Mouse (Mus musculus): ENCODE results near the gene Prpf39. TPM values are rescaled to one million over a fixed set of nuclear protein-coding genes. Genes with fewer than 3 reads are reported as not detected.

The Prpf39 gene
- total and polyA plus RNA-seq, 3 experiments = 13.5 to 19.5 TPM; not detected in 1

GRCm38 (mm10) chr12:65036892-65037545 lies 886 bp downstream of the Prpf39 start:
- no peaks in the 10 kb centered on the region for H3K9me3 ChIP-seq (replicated peaks; ENCODE audit: insufficient read depth, low read length)
- peak; percentile 62 for DNase-seq (ENCODE audit: low read depth, low spot score)
- peak overlapping the region; percentile 54 for H3K27ac ChIP-seq (ENCODE audit: control insufficient read depth, low read depth, low read length)

DNA sequence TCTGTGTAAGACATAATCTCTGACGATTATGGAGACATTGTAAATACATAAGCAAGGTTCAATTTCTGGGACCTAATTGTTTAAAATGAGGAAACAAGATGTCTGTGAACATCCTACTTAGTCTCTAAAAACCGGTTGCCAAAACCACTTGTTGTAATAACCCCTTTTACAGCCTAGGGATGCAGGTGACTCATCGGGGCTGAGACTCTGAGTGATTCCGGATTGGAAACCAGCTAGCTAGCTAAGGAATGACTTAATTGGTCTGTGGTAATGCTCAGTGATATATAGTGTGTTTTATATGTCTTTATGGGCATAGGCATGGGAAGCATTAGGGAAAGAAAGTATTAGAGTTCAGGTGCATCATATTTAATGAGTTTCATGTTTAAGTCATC lies 1.4 kb downstream of the Prpf39 start:
- DNase-seq (ENCODE audit: low read depth, low spot score) = peak; percentile 77
- TF ChIP-seq EP300 (IDR thresholded peaks at IDR 0.05; ENCODE audit: low read depth in 1 of 2, low read length in 2 of 2) = 0 out of 4 replicates have a peak, but pooled peaks of 1 of the 2 experiments have one; percentile 21
- peak; percentile 45; the same call in 1 of the 2 replicates for TF ChIP-seq JUND (IDR thresholded peaks at IDR 0.05; ENCODE audit: low read depth, low read length)
- TF ChIP-seq ZNF384 (IDR thresholded peaks at IDR 0.05; ENCODE audit: low read depth, low read length) = no peak
- peak; percentile 15; the same call in 1 of the 2 replicates for TF ChIP-seq NRF1 (IDR thresholded peaks at IDR 0.05; ENCODE audit: insufficient read depth, low read depth, low read length, poor library complexity, severe bottlenecking)
- 0 out of 2 replicates have a peak, but pooled peaks have one; percentile 14 for TF ChIP-seq TBP (IDR thresholded peaks at IDR 0.05; ENCODE audit: low read depth, low read length)
- H3K79me2 ChIP-seq (ENCODE audit: control insufficient read depth, insufficient read depth, low read length, poor library complexity) = peaks cover 43% of the 10 kb centered on the region
- no peaks in the 10 kb centered on the region for H3K9me3 ChIP-seq (replicated peaks; ENCODE audit: insufficient read depth, low read length)
- peaks cover 18 to 29% of the 10 kb centered on the region in 2 experiments for H3K36me3 ChIP-seq (ENCODE audit: control insufficient read depth in 1 of 2, insufficient read depth in 2 of 2, low read length in 2 of 2)
- H3K9ac ChIP-seq (ENCODE audit: control insufficient read depth, low read depth, low read length, poor library complexity, severe bottlenecking) = peak overlapping the region; percentile 99
- H3K4me3 ChIP-seq (ENCODE audit: control insufficient read depth in 1 of 2, insufficient read depth in 1 of 2, low read depth in 2 of 2, low read length in 2 of 2) = peak overlapping the region; percentile 95 to 97
- peaks cover 9 to 12% of the 10 kb centered on the region in 2 experiments; a peak in 3 of 4 replicates for H3K4me1 ChIP-seq (ENCODE audit: control insufficient read depth in 1 of 2, insufficient read depth in 2 of 2, low read length in 2 of 2)
- no peaks in the 10 kb centered on the region for H3K27me3 ChIP-seq (ENCODE audit: control insufficient read depth in 1 of 2, insufficient read depth in 2 of 2, low read length in 2 of 2)
- no peak overlapping the region for H3K27ac ChIP-seq (ENCODE audit: control insufficient read depth, low read depth, low read length)

More at GRCm38 (mm10) chr12:65036892-65037545, 886 bp downstream of the Prpf39 start:
- TF ChIP-seq HCFC1 (IDR thresholded peaks at IDR 0.05; ENCODE audit: low read depth, low read length) (0 out of 2 replicates have a peak, but pooled peaks have one; percentile 26), MXI1 (IDR thresholded peaks at IDR 0.05; ENCODE audit: low read depth, low read length) (peak; percentile 21; the same call in 1 of the 2 replicates), ETS1 (IDR thresholded peaks at IDR 0.05; ENCODE audit: low read depth, low read length) (0 out of 2 replicates have a peak, but pooled peaks have one; percentile 18), ZC3H11A (IDR thresholded peaks at IDR 0.05; ENCODE audit: low read depth, low read length) (no peak), JUND (IDR thresholded peaks at IDR 0.05; ENCODE audit: low read depth, low read length) (no peak), USF1 (IDR thresholded peaks at IDR 0.05; ENCODE audit: low read depth, low read length) (0 out of 2 replicates have a peak, but pooled peaks have one; percentile 2), MYC (IDR thresholded peaks at IDR 0.05; ENCODE audit: low read depth, low read length) (0 out of 2 replicates have a peak, but pooled peaks have one; percentile 6), SIN3A (IDR thresholded peaks at IDR 0.05; ENCODE audit: low read length) (0 out of 2 replicates have a peak, but pooled peaks have one; percentile 24)
- peak overlapping the region; percentile 95 to 97 for H3K4me3 ChIP-seq (ENCODE audit: control insufficient read depth in 1 of 2, insufficient read depth in 1 of 2, low read depth in 2 of 2, low read length in 2 of 2)
- H3K9ac ChIP-seq (ENCODE audit: control insufficient read depth, low read depth, low read length, poor library complexity, severe bottlenecking) = peak overlapping the region; percentile 99
- no peaks in the 10 kb centered on the region for H3K27me3 ChIP-seq (ENCODE audit: control insufficient read depth in 1 of 2, insufficient read depth in 2 of 2, low read length in 2 of 2)
- H3K36me3 ChIP-seq (ENCODE audit: control insufficient read depth in 1 of 2, insufficient read depth in 2 of 2, low read length in 2 of 2) = peaks cover 17 to 29% of the 10 kb centered on the region in 2 experiments
- H3K79me2 ChIP-seq (ENCODE audit: control insufficient read depth, insufficient read depth, low read length, poor library complexity) = peaks cover 43% of the 10 kb centered on the region
- peaks cover 9 to 12% of the 10 kb centered on the region in 2 experiments; a peak in 3 of 4 replicates for H3K4me1 ChIP-seq (ENCODE audit: control insufficient read depth in 1 of 2, insufficient read depth in 2 of 2, low read length in 2 of 2)
